Mouse (Mus musculus) kidney, postnatal 14 days (tissue): ENCODE measurements around the gene Sqstm1.

ENCODE experiments used
- DNase-seq: peaks from one replicate; pipeline ENCODE4 v3.0.0; 2022; ENCODE audit warnings: mixed read lengths

Gene Sqstm1

GRCm38 (mm10) chr11:50229252-50229910, 18.8 kb upstream of the Sqstm1 start:
- no peak for DNase-seq

- DNase-seq: no peak
Measured at GRCm38 (mm10) chr11:50228772-50229171, 18.1 kb upstream of the Sqstm1 start.

- no peak for DNase-seq
Measured at GRCm38 (mm10) chr11:50227736-50228135, 17.1 kb upstream of the Sqstm1 start.

- no peak for DNase-seq
Measured at GRCm38 (mm10) chr11:50227226-50227625, 16.6 kb upstream of the Sqstm1 start.

GRCm38 (mm10) chr11:50226406-50226805, 15.8 kb upstream of the Sqstm1 start:
- DNase-seq: no peak

- DNase-seq: peak; percentile 69
Measured at GRCm38 (mm10) chr11:50225611-50226378, 15.2 kb upstream of the Sqstm1 start.

GRCm38 (mm10) chr11:50224671-50225530, 14.3 kb upstream of the Sqstm1 start:
- DNase-seq: peak; percentile 94

- no peak for DNase-seq
Measured at GRCm38 (mm10) chr11:50223783-50224662, 13.4 kb upstream of the Sqstm1 start.

- peak; percentile 69 for DNase-seq
Measured at GRCm38 (mm10) chr11:50222559-50223276, 12.1 kb upstream of the Sqstm1 start.

- DNase-seq: no peak
Measured at GRCm38 (mm10) chr11:50219833-50220232, 9.2 kb upstream of the Sqstm1 start.

- DNase-seq: peak; percentile 66
Measured at GRCm38 (mm10) chr11:50217811-50218210, 7.2 kb upstream of the Sqstm1 start.

GRCm38 (mm10) chr11:50216724-50217366, 6.2 kb upstream of the Sqstm1 start:
- DNase-seq: no peak

GRCm38 (mm10) chr11:50215633-50216032, 5.0 kb upstream of the Sqstm1 start:
- DNase-seq: no peak

GRCm38 (mm10) chr11:50214631-50215030, 4.0 kb upstream of the Sqstm1 start:
- no peak for DNase-seq

- DNase-seq: peak; percentile 92
Measured at GRCm38 (mm10) chr11:50212848-50213758, 2.5 kb upstream of the Sqstm1 start.

- DNase-seq: no peak
Measured at GRCm38 (mm10) chr11:50212060-50212739, 1.6 kb upstream of the Sqstm1 start.

GRCm38 (mm10) chr11:50211322-50212059, 864 bp upstream of the Sqstm1 start:
- no peak for DNase-seq

- DNase-seq: peak; percentile 95
Measured at GRCm38 (mm10) chr11:50210101-50210504, 524 bp downstream of the Sqstm1 start.

GRCm38 (mm10) chr11:50208039-50208438, 2.6 kb downstream of the Sqstm1 start:
- DNase-seq: no peak
